Mouse (Mus musculus): ENCODE results near the gene Lingo2. TPM values are rescaled to one million over a fixed set of nuclear protein-coding genes. Genes with fewer than 3 reads are reported as not detected.

Lingo2 gene
- polyA plus RNA-seq, 1 experiment from 2014 or later, result 0.40 TPM

- no peak for TF ChIP-seq CTCF (IDR thresholded peaks at IDR 0.05; ENCODE audit: low read depth)
- Histone ChIP-seq H3K9me3 (ENCODE audit: control insufficient read depth) (no peaks in the 10 kb centered on the region), H3K4me2 (replicated peaks; ENCODE audit: low read depth) (peak overlapping the region; percentile 30; the same call in 1 of the 2 replicates), H3K27me3 (replicated peaks; ENCODE audit: control insufficient read depth, insufficient read depth, low read length) (no peaks in the 10 kb centered on the region), H3K27ac (ENCODE audit: low read depth, low read length) (no peak overlapping the region), H3K4me1 (replicated peaks; ENCODE audit: control insufficient read depth, insufficient read depth, low read length) (no peaks in the 10 kb centered on the region), H3K36me3 (ENCODE audit: control insufficient read depth, insufficient read depth) (no peaks in the 10 kb centered on the region), H3K9ac (ENCODE audit: low read depth, low read length) (no peak overlapping the region), H3K4me3 (ENCODE audit: low read depth, low read length) (no peak overlapping the region)
- peak; percentile 88 for ATAC-seq
- 60% methylated on average over 2 of the region's 2 CpGs for whole genome bisulfite sequencing
These were observed 912.8 kb downstream of the Lingo2 start for GRCm38 (mm10) chr4:36038742-36039141.

- H3K9ac ChIP-seq (ENCODE audit: low read depth, low read length), result no peak overlapping the region
- H3K36me3 ChIP-seq (ENCODE audit: control insufficient read depth, insufficient read depth), result no peaks in the 10 kb centered on the region
- no peak for TF ChIP-seq CTCF (IDR thresholded peaks at IDR 0.05; ENCODE audit: low read depth)
- H3K4me2 ChIP-seq (replicated peaks; ENCODE audit: low read depth), result no peak overlapping the region
- no peak for ATAC-seq
- no peaks in the 10 kb centered on the region for H3K9me3 ChIP-seq (ENCODE audit: control insufficient read depth)
- no peak overlapping the region for H3K27ac ChIP-seq (ENCODE audit: low read depth, low read length)
- H3K4me1 ChIP-seq (replicated peaks; ENCODE audit: control insufficient read depth, insufficient read depth, low read length), result no peaks in the 10 kb centered on the region
- 48% methylated on average over 5 of the region's 5 CpGs for WGBS
- H3K4me3 ChIP-seq (ENCODE audit: low read depth, low read length), result no peak overlapping the region
- H3K27me3 ChIP-seq (replicated peaks; ENCODE audit: control insufficient read depth, insufficient read depth, low read length), result no peaks in the 10 kb centered on the region
These were observed 919.5 kb downstream of the Lingo2 start for GRCm38 (mm10) chr4:36032039-36032438.

GRCm38 (mm10) chr4:36014181-36014580 lies 937.4 kb downstream of the Lingo2 start:
- no peak for TF ChIP-seq CTCF (IDR thresholded peaks at IDR 0.05; ENCODE audit: low read depth)
- peak; percentile 96 for ATAC-seq

GRCm38 (mm10) chr4:35992005-35992763 lies 959.4 kb downstream of the Lingo2 start:
- WGBS, result 32% methylated on average over 2 of the region's 2 CpGs
- no peak overlapping the region for H3K27ac ChIP-seq (ENCODE audit: low read depth, low read length)
- H3K36me3 ChIP-seq (ENCODE audit: control insufficient read depth, insufficient read depth), result no peaks in the 10 kb centered on the region

More at GRCm38 (mm10) chr4:36014181-36014580, 937.4 kb downstream of the Lingo2 start:
- no peak overlapping the region for H3K4me3 ChIP-seq (ENCODE audit: low read depth, low read length)
- 18% methylated on average over 4 of the region's 4 CpGs for WGBS
- H3K36me3 ChIP-seq (ENCODE audit: control insufficient read depth, insufficient read depth), result no peaks in the 10 kb centered on the region
- no peak overlapping the region for H3K27ac ChIP-seq (ENCODE audit: low read depth, low read length)
- no peaks in the 10 kb centered on the region for H3K9me3 ChIP-seq (ENCODE audit: control insufficient read depth)
- no peaks in the 10 kb centered on the region for H3K4me1 ChIP-seq (replicated peaks; ENCODE audit: control insufficient read depth, insufficient read depth, low read length)
- no peaks in the 10 kb centered on the region for H3K27me3 ChIP-seq (replicated peaks; ENCODE audit: control insufficient read depth, insufficient read depth, low read length)
- no peak overlapping the region for H3K9ac ChIP-seq (ENCODE audit: low read depth, low read length)
- H3K4me2 ChIP-seq (replicated peaks; ENCODE audit: low read depth), result no peak overlapping the region

GRCm38 (mm10) chr4:35986012-35986411 lies 965.5 kb downstream of the Lingo2 start:
- Histone ChIP-seq H3K9ac (ENCODE audit: low read depth, low read length) (no peak overlapping the region), H3K27ac (ENCODE audit: low read depth, low read length) (no peak overlapping the region), H3K4me3 (ENCODE audit: low read depth, low read length) (no peak overlapping the region), H3K9me3 (ENCODE audit: control insufficient read depth) (no peaks in the 10 kb centered on the region), H3K4me1 (replicated peaks; ENCODE audit: control insufficient read depth, insufficient read depth, low read length) (no peaks in the 10 kb centered on the region), H3K4me2 (replicated peaks; ENCODE audit: low read depth) (no peak overlapping the region), H3K27me3 (replicated peaks; ENCODE audit: control insufficient read depth, insufficient read depth, low read length) (no peaks in the 10 kb centered on the region), H3K36me3 (ENCODE audit: control insufficient read depth, insufficient read depth) (no peaks in the 10 kb centered on the region)
- no peak for TF ChIP-seq CTCF (IDR thresholded peaks at IDR 0.05; ENCODE audit: low read depth)
- no peak for ATAC-seq
- 89% methylated on average over 6 of the region's 6 CpGs for WGBS

More at GRCm38 (mm10) chr4:35992005-35992763, 959.4 kb downstream of the Lingo2 start:
- H3K4me1 ChIP-seq (replicated peaks; ENCODE audit: control insufficient read depth, insufficient read depth, low read length), result no peaks in the 10 kb centered on the region; the same call in 1 of the 2 replicates
- peak; percentile 94 for ATAC-seq
- H3K9me3 ChIP-seq (ENCODE audit: control insufficient read depth), result no peaks in the 10 kb centered on the region
- no peak overlapping the region for H3K4me3 ChIP-seq (ENCODE audit: low read depth, low read length)
- H3K4me2 ChIP-seq (replicated peaks; ENCODE audit: low read depth), result no peak overlapping the region
- H3K27me3 ChIP-seq (replicated peaks; ENCODE audit: control insufficient read depth, insufficient read depth, low read length), result no peaks in the 10 kb centered on the region
- no peak overlapping the region for H3K9ac ChIP-seq (ENCODE audit: low read depth, low read length)
- no peak for TF ChIP-seq CTCF (IDR thresholded peaks at IDR 0.05; ENCODE audit: low read depth)

GRCm38 (mm10) chr4:35963532-35963931 lies 988.0 kb downstream of the Lingo2 start:
- Histone ChIP-seq H3K4me3 (ENCODE audit: low read depth, low read length) (no peak overlapping the region), H3K27ac (ENCODE audit: low read depth, low read length) (no peak overlapping the region), H3K4me2 (replicated peaks; ENCODE audit: low read depth) (no peak overlapping the region), H3K9me3 (ENCODE audit: control insufficient read depth) (no peaks in the 10 kb centered on the region), H3K9ac (ENCODE audit: low read depth, low read length) (no peak overlapping the region), H3K36me3 (ENCODE audit: control insufficient read depth, insufficient read depth) (no peaks in the 10 kb centered on the region), H3K27me3 (replicated peaks; ENCODE audit: control insufficient read depth, insufficient read depth, low read length) (no peaks in the 10 kb centered on the region), H3K4me1 (replicated peaks; ENCODE audit: control insufficient read depth, insufficient read depth, low read length) (no peaks in the 10 kb centered on the region)
- 82% methylated on average over 4 of the region's 4 CpGs for WGBS
- ATAC-seq, result no peak
- TF ChIP-seq CTCF (IDR thresholded peaks at IDR 0.05; ENCODE audit: low read depth), result no peak

Data from intestine, postnatal 0 days (tissue).